Mouse (Mus musculus): ENCODE results near the gene Klri1.

GRCm38 (mm10) chr6:129736414-129736813, 19.5 kb upstream of the Klri1 start:
- no peak for TF ChIP-seq CTCF (IDR thresholded peaks at IDR 0.05; ENCODE audit: insufficient read depth, low read depth, low read length)
- no peak for TF ChIP-seq POLR2A (IDR thresholded peaks at IDR 0.05; ENCODE audit: insufficient read depth, low read depth, low read length)

All from olfactory bulb, adult 2 months (tissue).